Mouse (Mus musculus) c-Kit-negative CD71-positive TER-119-positive erythroid progenitor cells, embryonic 14.5 days (primary cell): ENCODE data around the gene Zfp651.

ENCODE experiments used
- DNase-seq: peaks from one replicate; pipeline ENCODE4 v3.0.0-alpha.2; 2013; ENCODE audit warnings: low read depth, low spot score

Gene Zfp651

DNA sequence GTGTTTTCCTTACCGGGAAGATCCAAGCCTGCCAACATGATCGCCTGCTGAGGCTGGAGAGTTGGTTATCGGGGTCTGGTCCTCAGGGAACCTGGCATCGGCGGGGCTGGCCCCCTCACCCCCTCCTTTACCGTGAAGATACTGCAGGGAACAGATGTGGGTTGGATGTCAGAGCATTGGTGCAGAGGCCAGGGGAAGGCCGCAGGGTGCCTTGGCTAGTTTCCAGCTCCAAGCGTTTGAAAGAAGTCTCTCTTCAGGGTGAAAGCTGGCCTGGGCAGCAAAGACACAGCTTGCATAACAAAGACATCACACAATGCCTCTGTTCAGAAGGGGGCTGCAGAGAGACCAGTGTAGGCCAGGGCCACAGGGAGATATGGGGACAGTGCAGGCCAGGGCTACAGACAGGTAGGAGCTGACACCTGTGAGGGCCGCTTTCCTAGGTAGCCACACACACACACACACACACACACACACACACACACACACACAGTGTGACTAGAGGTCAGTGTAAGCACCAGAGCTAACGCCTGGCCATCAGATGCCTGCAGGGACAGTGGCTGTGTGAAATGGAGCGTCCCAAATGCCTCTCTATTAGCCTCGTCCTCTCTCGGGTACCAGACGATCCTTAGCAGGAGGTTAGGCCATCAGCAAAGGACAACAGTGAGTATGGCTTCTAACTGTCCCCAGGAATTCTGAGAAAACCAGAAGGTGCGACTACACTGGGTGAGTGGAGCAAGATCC, 51.1 kb downstream of the Zfp651 start:
- DNase-seq: no peak

GRCm38 (mm10) chr9:121815183-121815582, 56.1 kb downstream of the Zfp651 start:
- DNase-seq: no peak

GRCm38 (mm10) chr9:121819073-121819770, 60.1 kb downstream of the Zfp651 start:
- DNase-seq: no peak

DNA sequence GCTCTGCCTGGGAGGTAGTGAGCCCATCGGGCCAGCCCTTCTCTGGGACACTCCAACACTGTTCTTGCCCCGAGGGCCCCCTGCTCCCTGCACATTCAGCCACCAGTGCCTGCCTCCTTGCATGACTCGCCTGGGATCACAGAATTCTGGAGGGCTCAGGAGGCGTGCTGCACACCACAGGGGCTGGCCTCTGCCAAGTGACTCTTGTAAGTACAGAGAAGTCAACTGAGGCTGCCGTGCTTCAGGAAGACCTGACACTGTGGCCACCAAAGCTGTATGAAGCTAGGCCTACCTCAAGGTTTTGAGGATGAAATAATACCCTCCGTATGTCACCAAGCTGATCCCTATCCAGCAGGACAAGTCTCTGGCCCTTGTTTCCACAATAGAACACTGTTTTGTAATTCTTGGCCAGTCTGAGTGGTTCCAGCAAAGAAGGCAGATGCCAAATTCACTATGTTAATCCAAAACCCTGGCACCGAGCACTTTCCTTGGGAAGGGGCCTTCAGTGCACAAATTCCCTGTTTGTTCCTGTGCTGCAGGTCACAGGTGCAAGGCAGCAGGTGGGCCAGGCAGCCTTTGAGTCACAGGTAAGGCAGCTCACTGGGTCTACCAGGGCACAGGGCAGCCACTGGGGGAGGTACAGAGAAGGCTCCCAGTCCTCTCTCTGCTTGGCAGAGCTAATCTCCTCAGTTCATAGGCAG, 60.8 kb downstream of the Zfp651 start:
- DNase-seq: no peak

- no peak for DNase-seq
These were observed 61.6 kb downstream of the Zfp651 start for GRCm38 (mm10) chr9:121820765-121821164.
